Mouse (Mus musculus) lung, adult 2 months (tissue): Measurements from ENCODE around the gene Mkrn3.

ENCODE experiments used
- CTCF ChIP-seq: fragments of 200-500 bp; IDR thresholded peaks from 2 replicates; pipeline ENCODE4 v1.5.1; 2011; ENCODE audit warnings: mild to moderate bottlenecking, low read length, control low read depth; ENCODE audit not compliant: insufficient read depth
- POLR2A ChIP-seq: fragments of 200-500 bp; IDR thresholded peaks from 2 replicates; pipeline ENCODE4 v1.6.1; 2011; ENCODE audit warnings: low read depth, mild to moderate bottlenecking, control low read depth, low read length, borderline replicate concordance; ENCODE audit errors: extremely low read depth

DNA sequence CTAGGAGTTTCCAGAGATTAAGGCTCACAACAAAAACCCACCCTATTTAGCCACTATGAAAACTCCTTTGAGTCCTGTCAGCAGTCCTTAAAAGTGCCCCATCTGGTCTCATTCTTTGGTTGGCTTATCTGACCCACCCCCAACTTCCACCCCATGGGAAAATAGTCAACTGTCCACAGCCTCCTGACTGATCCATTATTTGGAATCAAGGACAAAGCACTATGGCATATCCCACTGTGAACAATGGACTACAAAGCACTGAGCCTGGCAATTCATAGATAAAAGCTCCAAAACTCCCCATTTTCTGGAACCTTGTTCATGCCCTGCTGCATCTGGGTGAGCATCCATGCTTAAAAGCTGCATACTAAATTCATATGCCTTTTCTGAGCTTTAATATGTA, 3.8 kb downstream of the Mkrn3 start:
- TF ChIP-seq CTCF (no peak), POLR2A (no peak)
